Mouse (Mus musculus): ENCODE data around the gene Lpp.

DNA sequence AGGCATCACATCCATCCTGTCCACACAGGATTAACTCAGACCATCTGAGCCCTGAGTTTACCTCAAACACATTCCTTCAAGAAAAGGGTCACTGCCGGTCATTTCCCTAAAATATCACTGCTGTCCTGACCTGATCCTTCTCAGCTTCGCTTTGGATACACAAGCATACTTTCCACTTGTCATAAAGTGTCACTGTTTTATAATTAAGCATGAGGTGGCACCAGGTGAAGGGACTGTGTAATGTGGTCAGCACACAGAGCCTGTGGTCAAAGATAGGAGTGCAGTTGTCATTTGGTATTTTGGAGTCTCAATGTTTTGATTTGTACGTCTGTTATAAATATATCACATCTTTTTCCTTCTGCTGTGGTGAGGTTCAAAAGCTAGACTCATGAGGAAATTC, 395.7 kb downstream of the Lpp start:
- TF ChIP-seq TBP (conservative IDR thresholded peaks at IDR 0.05; ENCODE audit: low read depth, low read length) (no peak), E2F4 (IDR thresholded peaks at IDR 0.05; ENCODE audit: insufficient replicate concordance, low read depth, low read length) (no peak), CTCF (conservative IDR thresholded peaks at IDR 0.05 in 1 of 2, IDR thresholded peaks at IDR 0.05 in 1 of 2; ENCODE audit: low read depth in 2 of 2, low read length in 2 of 2) (no peak), POLR2AphosphoS2 (IDR thresholded peaks at IDR 0.05; ENCODE audit: low read depth, low read length) (no peak)

Data from CH12.LX (cell line).